Mouse (Mus musculus): Measurements from ENCODE around the gene Asphd2.

Asphd2 gene

DNA sequence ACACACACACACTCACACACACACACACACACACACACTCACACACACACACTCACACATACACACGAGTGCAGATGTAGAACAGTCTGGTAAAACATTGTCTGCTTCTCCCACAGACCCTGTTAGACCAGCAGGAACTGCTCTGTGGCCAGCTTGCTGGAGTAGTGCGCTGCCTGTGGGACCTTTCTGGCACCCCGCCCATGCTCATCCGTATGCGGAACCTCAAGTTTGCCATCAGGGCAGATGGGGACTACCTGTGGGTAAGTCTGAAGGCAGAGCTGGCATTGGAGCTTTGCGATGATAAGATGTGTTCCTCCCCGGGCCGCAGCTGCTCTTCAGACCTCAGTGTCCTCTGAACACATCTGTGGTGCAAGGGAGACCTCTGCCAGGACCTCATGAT is 45.5 kb downstream of the Asphd2 start:
- DNase-seq (ENCODE audit: low spot score) = no peak

DNA sequence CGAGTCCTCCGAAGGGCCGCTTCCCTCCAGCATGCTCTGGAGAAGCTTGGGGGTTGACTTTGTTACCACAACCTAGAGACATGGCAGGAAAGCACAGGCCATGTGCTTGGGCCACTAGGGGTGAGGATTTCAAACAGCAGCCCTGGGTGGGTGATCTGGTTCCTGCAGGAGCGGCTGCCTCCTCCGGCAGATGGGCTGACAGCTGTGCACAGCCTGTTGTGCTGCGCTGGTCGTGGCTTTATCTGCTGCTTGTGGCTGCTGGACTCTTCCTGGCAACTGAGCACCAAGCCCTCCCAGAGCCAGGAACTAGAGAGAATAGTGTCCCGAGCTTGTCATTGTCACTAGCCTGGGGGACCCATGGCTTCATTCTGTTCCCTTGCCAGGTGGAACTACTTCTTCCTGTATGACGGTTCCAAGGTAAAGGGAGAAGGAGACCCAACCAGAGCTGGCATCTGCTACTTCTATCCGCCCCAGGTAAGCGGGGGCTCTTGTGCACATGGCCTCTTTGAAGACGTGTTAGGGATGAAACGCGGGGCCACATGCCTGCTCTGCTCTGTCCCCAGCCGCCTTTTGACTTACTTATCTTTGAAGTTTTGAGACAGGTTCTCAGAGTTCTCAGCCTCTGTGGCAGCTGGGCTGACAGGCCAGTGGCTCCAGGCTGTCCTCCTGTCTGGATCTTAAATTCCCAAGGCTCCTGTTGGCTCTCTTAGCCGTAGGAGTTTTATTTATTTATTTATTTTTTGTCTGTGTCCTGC is 48.3 kb downstream of the Asphd2 start:
- DNase-seq (ENCODE audit: low spot score) = no peak

DNA sequence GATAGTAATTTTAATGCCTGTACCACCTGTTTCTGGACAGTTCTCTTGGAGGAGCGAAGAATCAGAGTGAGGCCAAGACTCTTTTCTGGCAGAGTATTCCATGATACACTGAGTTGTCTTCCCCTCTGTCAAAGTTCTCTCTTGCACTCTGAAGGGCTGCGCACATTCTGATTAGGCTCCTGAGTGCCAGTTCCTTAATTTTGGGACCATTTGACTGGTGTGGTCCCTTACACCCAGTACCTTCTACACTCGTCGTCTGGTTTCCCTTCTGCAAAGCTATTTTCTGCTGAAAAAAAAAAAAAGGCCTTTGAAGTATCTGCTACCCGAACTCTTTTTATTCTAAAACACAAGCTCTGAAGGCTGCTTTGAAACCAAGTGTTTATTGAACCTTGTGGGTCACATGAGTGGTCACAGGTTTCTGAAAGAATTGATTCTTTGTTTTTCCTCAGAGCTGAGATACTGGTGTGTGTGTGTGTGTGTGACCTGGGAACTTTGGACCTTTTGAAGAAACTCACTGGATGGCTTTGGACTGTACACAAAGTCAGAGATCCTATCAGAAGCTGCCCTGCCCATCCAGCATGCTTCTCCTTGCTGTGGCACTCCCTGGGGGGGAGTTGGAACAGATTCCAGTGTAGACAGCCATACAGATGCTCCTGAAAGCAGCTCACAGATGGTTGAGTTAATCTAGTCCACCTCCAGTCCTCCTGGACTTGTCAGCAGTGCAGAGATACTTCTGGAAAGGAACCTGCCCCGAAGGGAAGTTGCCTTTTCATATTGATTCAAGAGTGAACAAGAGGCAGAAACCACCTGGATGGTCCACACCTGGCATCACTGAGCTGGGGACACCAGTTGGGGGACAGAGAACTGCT is 50.3 kb downstream of the Asphd2 start:
- no peak for DNase-seq (ENCODE audit: low spot score)

DNA sequence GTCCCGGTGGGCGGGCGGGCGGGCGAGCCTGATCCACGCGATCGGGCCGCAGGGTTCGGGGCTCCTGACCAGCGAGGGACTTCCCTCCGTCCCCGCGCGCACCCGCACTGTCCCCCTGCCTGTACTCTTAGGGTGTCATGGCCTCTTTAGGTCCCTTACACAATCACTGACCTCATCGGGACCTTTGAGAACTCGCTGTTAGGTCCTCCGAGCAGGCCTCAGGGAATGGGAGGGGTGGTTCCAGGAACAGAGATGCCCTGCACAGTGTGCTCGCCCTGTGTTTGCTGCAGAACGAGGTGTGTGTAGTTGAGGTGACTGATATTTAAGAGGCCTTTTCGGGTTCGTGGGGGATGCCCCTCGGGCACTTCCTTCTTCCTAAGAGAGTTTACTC is 51.5 kb downstream of the Asphd2 start:
- no peak for DNase-seq (ENCODE audit: low spot score)

- peak; percentile 82 for DNase-seq (ENCODE audit: low spot score)
Measured at GRCm38 (mm10) chr5:112342463-112343204, 52.0 kb downstream of the Asphd2 start, which contains the start of the genes Srrd and Hps4. Gene Srrd (minus strand): TSS chr5:112343040. Gene Hps4 (plus strand): TSS chr5:112343083.

- DNase-seq (ENCODE audit: low spot score) = no peak
Measured at GRCm38 (mm10) chr5:112339215-112339614, 55.5 kb downstream of the Asphd2 start.

GRCm38 (mm10) chr5:112337004-112337403 is 57.7 kb downstream of the Asphd2 start:
- DNase-seq (ENCODE audit: low spot score) = no peak

GRCm38 (mm10) chr5:112335473-112335872 is 59.2 kb downstream of the Asphd2 start:
- peak; percentile 47 for DNase-seq (ENCODE audit: low spot score)
